Mouse (Mus musculus): ENCODE data around the gene Cd9. TPM values are rescaled to one million over a fixed set of nuclear protein-coding genes. Genes with fewer than 3 reads are reported as not detected.

Gene Cd9
- polyA plus RNA-seq, 1 experiment = 164 TPM

DNA sequence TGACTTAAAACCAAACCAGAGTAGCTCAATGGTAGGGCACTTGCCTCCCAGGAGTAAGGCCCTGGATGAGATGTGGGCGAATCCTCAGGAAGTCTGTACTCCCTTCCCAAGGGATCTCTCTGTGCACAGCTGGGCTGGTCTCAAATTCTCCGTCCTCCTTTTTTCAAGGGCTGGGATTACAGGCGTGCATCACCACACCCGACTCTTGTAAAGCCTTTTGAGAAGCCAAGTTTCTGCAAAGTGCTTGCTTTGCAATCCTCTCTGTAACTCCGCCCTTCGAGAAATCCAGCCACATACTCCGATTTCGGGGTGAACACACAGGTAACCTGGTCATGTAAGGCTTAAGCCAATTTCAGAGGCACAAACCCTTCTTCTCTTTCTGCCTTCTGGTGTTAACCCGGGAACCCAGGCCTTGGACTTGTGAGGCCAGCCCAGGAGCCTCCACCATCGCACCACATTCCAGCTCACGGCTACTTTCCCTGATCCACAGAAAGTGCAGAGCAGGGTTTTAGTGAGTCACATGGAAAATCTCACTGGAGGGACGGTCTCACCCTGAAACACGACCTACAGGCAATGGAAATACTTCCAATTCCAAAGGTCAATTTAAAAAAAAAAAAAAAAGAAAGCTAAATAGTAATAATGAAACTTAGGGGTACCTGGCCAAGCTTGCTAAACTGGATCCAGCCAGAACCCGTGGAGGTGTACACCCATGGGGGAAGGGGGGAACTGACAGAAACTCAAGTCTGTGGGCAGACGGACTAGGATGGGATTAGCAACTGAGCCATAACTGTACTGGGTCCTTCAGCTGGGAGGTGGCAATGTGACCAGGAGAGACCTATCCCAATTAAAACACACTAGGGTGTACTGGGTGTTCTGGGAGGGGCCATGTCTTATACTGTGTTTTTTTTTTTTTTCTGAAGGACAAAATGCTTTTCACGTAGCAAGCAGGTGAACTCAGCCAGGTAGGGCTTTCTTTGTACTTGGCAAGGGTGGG is 16.2 kb downstream of the Cd9 start:
- DNase-seq (ENCODE audit: low read depth, low spot score) = no peak
- 20% methylated on average over 16 of the region's 16 CpGs for WGBS

GRCm38 (mm10) chr6:125476826-125477589 is 17.6 kb downstream of the Cd9 start:
- 26% methylated on average over 9 of the region's 9 CpGs for WGBS
- no peak for DNase-seq (ENCODE audit: low read depth, low spot score)

DNA sequence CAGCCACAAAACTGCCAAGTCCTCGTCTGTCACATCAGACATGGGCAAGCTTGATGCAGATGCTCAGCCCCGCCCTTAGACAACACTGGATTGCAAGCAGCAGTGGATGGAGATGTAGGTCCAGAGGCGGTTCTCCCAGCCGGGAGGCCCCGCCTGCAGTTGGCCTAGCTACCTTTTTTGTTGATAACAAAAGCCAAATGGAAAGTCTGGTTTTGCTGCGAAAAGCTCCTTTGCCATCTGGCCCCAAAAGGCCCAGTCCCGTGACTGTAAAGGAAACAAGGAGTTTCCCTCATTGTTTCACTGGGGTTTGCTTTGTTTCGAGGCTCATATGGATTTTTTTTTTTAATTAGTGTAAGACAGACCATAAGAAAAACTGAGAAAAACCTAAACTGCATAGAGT is 18.5 kb downstream of the Cd9 start:
- no peak for DNase-seq (ENCODE audit: low read depth, low spot score)
- WGBS = 13% methylated on average over 8 of the region's 8 CpGs

DNA sequence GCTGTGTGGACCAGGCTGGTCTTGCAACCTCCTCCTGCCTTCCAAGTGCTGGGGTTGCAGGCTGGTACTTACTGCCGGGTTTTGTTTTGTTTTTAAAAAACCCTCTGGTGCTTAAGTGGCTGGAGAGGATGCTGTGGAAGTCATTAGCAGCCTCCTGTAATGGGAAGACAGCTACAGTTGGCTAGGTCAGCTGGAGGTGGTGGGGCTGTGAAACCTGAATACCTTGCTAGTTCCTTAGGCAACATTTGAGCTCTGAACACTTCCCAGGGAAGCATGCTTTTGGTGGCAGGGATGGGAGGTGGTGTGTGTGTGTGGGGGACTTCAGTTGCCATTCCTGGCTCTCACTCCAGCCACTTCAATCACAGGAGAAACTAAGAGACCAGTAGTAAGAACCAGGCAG is 19.4 kb downstream of the Cd9 start:
- WGBS = 35% methylated on average over 1 of the region's 1 CpGs
- no peak for DNase-seq (ENCODE audit: low read depth, low spot score)

- 84% methylated on average over 5 of the region's 5 CpGs for WGBS
- DNase-seq (ENCODE audit: low read depth, low spot score) = no peak
Observed at GRCm38 (mm10) chr6:125473939-125474338, 20.7 kb downstream of the Cd9 start.

DNA sequence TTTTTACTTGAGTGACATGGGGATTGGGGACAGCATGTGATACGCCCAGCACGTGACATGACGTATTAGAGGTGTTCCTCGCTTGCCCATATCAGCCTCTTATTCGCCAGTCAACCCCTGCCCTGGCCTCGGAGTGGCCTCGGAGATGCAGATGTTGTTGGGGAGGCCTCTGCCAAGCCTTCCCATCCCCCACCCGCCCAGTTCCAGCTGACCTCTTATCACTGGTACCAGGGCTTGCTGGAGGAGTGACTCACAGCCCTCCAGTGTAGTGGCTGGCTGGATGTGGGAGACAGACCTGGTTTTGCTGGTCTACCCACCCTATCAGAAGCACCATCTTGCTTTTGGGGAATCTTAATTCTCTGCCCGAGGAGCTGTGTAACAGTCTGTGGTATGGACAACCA is 21.3 kb downstream of the Cd9 start:
- DNase-seq (ENCODE audit: low read depth, low spot score) = no peak
- 93% methylated on average over 9 of the region's 9 CpGs for WGBS

DNA sequence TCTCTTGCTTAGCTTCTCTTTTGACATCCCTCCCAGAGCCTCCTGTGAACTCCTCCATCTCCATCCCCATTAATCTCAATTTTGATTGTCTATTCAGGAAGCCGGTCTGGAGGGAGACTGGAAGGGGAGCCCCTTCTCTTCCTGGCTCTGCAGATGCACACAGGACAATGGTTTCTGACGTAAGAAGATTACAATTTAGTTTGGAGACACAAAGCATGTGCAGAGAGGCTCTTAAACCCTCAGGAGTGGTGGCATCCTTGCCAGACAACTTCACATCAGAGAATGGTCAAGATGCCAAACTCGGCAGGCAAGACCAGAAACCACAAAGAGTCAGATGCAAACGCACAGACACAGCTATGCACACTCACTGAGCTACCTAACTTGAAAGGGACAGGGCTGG is 22.7 kb downstream of the Cd9 start:
- DNase-seq (ENCODE audit: low read depth, low spot score) = no peak
- WGBS = 69% methylated on average over 4 of the region's 4 CpGs

GRCm38 (mm10) chr6:125471326-125471725 is 23.3 kb downstream of the Cd9 start:
- no peak for DNase-seq (ENCODE audit: low read depth, low spot score)
- 79% methylated on average over 7 of the region's 7 CpGs for WGBS

- DNase-seq (ENCODE audit: low read depth, low spot score) = no peak
Observed at GRCm38 (mm10) chr6:125470616-125471015, 24.0 kb downstream of the Cd9 start.

GRCm38 (mm10) chr6:125469222-125469621 is 25.4 kb downstream of the Cd9 start:
- no peak for DNase-seq (ENCODE audit: low read depth, low spot score)

More at GRCm38 (mm10) chr6:125470616-125471015, 24.0 kb downstream of the Cd9 start:
- 75% methylated on average over 5 of the region's 5 CpGs for WGBS

GRCm38 (mm10) chr6:125468179-125468960 is 26.2 kb downstream of the Cd9 start:
- 27% methylated on average over 21 of the region's 21 CpGs for WGBS
- DNase-seq (ENCODE audit: low read depth, low spot score) = no peak

More at GRCm38 (mm10) chr6:125469222-125469621, 25.4 kb downstream of the Cd9 start:
- WGBS = 64% methylated on average over 4 of the region's 4 CpGs

- 37% methylated on average over 16 of the region's 16 CpGs for WGBS
- no peak for DNase-seq (ENCODE audit: low read depth, low spot score)
Observed at GRCm38 (mm10) chr6:125467301-125467715, 27.3 kb downstream of the Cd9 start.

DNA sequence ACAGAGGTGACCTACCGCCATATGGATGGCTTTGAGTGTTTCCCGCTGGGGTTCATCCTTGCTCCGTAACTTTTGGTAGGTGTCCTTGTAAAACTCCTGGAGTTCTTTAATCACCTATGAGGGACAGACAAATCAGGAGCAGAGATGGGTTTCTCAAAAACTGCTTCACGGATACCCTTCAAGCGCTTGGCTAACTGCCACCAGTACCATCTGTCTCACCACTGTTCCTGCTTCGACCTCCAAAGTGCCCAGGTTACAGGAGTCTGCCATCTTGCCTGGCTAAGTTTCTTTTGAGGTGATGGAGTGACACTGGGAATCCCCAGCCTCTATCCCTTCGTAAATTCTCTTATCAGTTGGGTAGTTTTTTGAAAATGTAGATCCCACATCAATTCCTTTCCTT is 32.3 kb downstream of the Cd9 start:
- 84% methylated on average over 7 of the region's 7 CpGs for WGBS

GRCm38 (mm10) chr6:125461788-125462187 is 32.8 kb downstream of the Cd9 start:
- DNase-seq (ENCODE audit: low read depth, low spot score) = no peak
- WGBS = 50% methylated on average over 8 of the region's 8 CpGs

More for the DNA sequence above, 32.3 kb downstream of the Cd9 start:
- DNase-seq (ENCODE audit: low read depth, low spot score) = no peak

- DNase-seq (ENCODE audit: low read depth, low spot score) = no peak
- WGBS = 88% methylated on average over 7 of the region's 7 CpGs
Observed at GRCm38 (mm10) chr6:125461325-125461724, 33.3 kb downstream of the Cd9 start.

DNA sequence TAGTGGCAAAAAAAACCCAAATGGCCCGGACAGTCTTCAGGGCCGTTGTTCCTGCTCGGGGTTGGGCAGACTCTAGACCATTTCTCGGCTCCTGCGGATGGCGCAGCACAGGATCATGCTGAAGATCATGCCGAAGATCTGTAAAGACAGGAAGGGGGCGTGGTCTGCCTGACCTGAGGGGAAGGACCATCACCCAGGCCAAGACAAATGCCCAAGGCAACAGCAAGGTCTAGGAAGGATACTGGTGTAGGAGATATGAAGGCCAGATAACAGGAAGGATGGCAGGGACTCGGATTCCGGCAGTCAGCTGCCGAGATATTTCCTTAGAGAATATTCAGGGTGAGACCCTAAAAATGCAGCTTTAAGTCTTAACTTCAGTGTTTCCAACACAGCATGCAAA is 34.0 kb downstream of the Cd9 start:
- 92% methylated on average over 11 of the region's 11 CpGs for WGBS

GRCm38 (mm10) chr6:125459903-125460302 is 34.7 kb downstream of the Cd9 start:
- 82% methylated on average over 5 of the region's 5 CpGs for WGBS
- no peak for DNase-seq (ENCODE audit: low read depth, low spot score)

More for the DNA sequence above, 34.0 kb downstream of the Cd9 start:
- no peak for DNase-seq (ENCODE audit: low read depth, low spot score)

DNA sequence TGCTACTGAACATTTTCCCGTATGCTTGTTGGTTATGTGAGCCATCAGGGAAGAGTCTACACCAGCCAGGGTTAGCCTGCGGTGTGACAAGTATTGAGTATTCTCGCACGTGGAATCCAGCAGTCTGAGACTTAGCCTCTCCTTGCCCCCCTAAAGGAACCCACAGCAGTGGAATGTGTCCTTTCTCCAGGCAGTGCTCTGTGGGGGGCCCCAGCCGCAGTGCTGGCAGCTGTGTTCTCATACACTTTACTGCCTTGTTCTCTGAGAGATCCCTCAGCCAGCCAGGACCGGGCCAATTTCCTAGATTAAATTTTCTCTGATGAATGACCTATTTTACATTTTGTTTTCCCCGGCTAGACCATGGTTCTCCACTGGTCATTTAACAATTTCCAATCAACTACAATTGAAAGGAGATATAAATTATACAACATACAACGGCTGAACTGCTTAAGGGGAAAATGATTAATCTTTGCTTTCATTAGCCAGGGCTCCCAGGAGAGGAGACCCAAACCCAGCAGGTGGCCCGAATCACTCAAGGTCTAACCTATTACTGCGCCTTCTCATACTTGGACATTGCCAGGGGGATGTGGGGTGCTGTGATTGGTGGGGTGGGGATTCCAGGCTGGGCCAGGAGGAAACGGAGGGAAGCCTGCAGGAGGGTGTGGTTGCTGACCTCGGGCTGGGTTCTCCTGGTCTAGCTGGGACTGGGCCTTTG is 38.6 kb downstream of the Cd9 start:
- DNase-seq (ENCODE audit: low read depth, low spot score) = no peak
- WGBS = 60% methylated on average over 12 of the region's 12 CpGs

- no peak for DNase-seq (ENCODE audit: low read depth, low spot score)
- WGBS = 67% methylated on average over 9 of the region's 9 CpGs
Observed at GRCm38 (mm10) chr6:125454731-125455130, 39.9 kb downstream of the Cd9 start.

Data from large intestine, adult 2 months (tissue).